Mouse (Mus musculus) erythroblast, adult 5-6 weeks (primary cell): ENCODE measurements around the gene Scn8a. TPM values are rescaled to one million over a fixed set of nuclear protein-coding genes. Genes with fewer than 3 reads are reported as not detected.

Experiments
- ATAC-seq: replicated peaks from 2 replicates; pipeline ENCODE4 v1.8.0; 2016; ENCODE audit warnings: moderate number of reproducible peaks, mild to moderate bottlenecking, moderate TSS enrichment, inconsistent platforms; ENCODE audit not compliant: poor library complexity, low FRiP score, severe bottlenecking
- total RNA-seq, 2 experiments: library from RNA; stranded (forward) in 1 of 2; stranded (reverse) in 1 of 2; fragments of 150-400 nt in 1 of 2; fragments of 200-764, 138-1000 nt in 1 of 2; gene quantifications; 2 replicates each; pipeline versions ENCODE4 v1.2.3 to v1.2.4; 2015 to 2017; ENCODE audit warnings: low replicate concordance in 2 of 2

Scn8a gene
- total RNA-seq, 2 experiments from 2014 or later = not detected

GRCm38 (mm10) chr15:100948383-100948782 is 78.7 kb downstream of the Scn8a start:
- ATAC-seq = no peak

DNA sequence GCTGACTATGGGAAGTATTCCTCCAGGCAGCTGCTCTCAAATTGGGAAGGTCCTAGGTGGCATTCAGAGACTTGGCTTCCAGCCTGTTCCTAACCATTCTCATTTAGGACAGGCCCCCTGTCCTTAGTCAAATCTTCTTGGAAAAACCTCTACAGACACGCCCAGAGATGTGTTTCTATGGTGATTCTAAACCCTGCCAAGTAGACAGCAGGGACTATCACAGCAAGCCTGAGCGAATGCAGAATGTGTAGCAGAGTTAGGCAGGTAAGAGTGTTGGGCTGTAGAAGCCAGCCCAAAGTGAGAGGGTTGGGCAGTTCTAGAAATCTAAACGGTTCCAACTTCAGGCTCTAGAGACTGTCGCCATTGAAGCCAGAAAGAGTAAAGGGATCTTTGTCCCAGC is 79.5 kb downstream of the Scn8a start:
- ATAC-seq = no peak

DNA sequence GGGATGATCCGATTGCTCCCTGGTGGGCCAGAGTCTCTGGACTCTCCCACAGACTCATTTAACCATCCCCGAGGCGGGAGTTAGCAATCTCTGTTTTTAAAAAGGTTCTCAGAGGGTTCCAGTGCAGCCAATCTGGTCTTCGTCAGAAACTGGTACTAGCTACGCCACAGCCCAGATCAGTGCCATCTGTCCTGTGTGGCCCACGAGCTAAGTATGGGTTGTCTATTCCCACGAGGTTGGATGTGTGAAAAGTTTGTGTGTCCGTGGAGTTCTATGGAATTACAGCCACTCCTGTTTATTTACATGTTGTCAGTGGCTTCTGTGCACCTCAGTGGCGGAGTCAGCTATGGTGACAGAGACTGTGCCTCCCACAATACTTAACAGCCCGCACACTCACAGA is 81.8 kb downstream of the Scn8a start:
- ATAC-seq = no peak

DNA sequence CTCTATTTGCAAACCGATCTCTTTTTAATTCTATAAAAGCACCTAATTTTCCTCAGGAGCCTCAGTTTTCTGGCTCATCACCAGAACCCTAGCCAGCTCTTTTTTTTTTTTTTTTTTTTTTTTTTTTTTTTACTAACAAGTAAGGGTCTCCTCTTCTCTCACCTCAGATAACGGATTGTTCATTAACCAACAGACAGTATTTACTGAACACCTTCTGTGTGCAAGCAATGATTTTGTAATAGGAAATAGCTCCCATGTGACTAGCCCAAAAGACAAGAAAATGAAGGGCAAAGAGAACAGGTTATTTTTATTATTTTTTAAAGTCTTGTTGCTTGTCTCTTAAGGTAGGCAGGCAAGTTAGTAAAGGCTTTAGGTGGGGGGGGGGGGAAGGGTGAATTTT is 82.6 kb downstream of the Scn8a start:
- ATAC-seq = no peak

GRCm38 (mm10) chr15:100952854-100953253 is 83.2 kb downstream of the Scn8a start:
- no peak for ATAC-seq

GRCm38 (mm10) chr15:100953955-100954354 is 84.3 kb downstream of the Scn8a start:
- no peak for ATAC-seq

DNA sequence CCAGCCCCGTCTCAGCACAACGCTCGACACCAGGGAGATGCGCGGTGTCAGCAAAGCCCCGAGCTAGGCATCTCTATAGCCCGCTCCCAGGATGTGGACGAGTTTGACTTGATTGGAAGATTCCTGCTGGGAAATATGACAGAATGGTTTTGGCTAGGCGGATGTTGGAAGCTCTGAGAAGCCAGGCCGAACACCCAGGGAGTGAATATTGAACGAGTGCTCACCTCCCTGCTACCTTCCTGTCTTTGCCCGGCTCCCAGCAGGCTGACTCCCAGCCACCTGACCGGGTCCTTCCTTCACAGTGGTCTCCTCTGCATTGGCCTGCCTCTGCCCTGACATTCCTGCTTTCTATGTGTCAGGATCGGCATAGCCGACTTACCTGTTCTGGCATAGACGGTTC is 85.1 kb downstream of the Scn8a start:
- no peak for ATAC-seq

DNA sequence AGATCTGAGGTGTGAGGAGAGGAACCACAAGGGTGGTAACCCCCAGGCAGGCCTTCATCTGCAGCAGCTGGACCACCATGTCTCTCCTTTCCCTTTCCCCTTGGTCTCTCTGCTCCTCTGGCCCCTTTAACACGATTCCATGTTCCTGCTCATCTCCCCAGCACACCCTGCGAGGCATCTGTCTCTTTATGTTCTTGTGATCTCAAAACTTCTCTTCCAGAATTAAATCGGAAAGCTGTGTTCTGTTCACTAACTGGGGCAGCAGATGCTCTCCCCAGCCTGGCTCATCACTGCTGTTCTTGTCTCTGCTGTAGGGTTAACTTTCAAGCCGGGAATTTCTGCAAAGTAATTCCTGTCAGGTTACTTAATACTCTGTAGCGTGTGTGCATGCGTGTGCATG is 91.3 kb downstream of the Scn8a start:
- no peak for ATAC-seq

- ATAC-seq = no peak
These were observed 91.9 kb downstream of the Scn8a start for GRCm38 (mm10) chr15:100961561-100961960.

DNA sequence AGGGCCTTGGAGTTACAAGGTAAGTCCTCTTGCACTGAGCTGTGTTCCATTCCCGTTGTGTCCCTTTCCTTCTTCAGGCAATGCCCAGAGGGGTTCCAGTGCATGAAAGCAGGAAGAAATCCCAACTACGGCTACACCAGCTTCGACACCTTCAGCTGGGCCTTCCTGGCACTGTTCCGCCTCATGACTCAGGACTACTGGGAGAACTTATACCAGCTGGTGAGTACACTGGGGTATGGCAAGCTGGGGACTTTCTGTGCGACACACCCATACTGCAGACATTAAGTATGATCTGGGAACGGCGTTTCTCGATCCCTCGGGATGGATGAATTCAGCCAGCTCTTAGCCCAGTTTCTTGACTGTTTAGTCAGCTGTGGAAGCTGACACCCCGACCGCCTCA is 101.8 kb downstream of the Scn8a start:
- ATAC-seq = no peak

GRCm38 (mm10) chr15:100972795-100973194 is 103.1 kb downstream of the Scn8a start:
- ATAC-seq = no peak

DNA sequence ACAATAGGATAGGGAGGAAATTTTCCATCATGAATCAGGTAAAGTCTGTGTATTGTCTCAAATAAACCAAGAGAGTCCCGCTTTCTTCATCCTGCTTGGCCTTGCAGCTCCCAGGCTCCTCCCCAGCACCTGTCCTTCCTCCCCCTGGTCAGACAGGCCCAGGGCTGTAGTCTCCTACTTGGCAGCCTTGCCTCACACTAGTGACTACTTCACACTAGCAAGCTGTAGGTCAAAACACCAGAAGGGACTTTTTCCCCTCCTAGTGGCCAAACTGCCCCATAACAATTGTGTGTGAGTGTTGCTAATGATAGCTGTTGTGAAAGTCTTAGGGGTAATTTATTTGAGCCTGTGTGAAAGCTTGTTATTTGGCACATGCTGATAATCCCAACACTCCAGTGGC is 105.0 kb downstream of the Scn8a start:
- ATAC-seq = no peak

GRCm38 (mm10) chr15:100983427-100984153 is 113.9 kb downstream of the Scn8a start:
- ATAC-seq = no peak

- no peak for ATAC-seq
These were observed 114.7 kb downstream of the Scn8a start for GRCm38 (mm10) chr15:100984154-100984893.

- ATAC-seq = no peak
These were observed 116.8 kb downstream of the Scn8a start for GRCm38 (mm10) chr15:100986479-100986878.

DNA sequence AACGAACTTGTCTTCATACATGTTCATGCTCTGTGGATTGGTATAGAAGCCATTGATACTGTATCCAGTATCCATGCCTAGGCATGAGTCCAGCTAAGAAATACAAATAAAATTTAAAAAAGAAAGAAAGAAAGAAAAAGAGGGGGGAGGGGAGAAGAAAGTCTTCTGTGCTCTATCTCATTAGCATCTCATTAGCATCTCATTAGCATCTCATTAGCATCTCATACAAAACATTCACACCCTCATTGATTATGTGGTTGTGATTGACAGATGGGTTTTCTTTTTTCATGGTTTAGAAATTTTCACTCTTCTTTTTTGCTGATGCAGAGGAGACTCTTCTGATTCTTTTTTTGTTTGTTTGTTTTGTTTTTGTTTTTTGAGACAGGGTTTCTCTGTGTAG is 117.4 kb downstream of the Scn8a start:
- no peak for ATAC-seq

DNA sequence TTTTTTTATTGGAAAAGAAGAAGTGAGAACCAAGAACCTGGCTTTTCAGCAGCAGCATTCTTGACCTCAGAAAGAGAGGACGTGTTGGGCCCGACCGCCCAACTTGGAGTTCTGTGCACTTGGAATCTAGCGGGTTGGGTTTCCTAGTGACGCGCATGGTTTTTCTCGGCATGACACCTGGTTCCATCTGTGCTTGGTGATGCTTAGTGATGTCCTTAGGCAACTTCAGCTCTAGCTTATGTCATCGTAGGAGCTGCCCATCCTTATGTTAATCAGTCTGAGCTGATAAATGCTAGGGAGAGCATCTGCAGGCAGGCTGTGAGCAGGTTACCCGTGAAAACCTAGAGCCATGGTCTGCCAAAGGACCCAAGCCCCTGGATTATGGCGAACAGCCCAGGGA is 120.6 kb downstream of the Scn8a start:
- no peak for ATAC-seq

DNA sequence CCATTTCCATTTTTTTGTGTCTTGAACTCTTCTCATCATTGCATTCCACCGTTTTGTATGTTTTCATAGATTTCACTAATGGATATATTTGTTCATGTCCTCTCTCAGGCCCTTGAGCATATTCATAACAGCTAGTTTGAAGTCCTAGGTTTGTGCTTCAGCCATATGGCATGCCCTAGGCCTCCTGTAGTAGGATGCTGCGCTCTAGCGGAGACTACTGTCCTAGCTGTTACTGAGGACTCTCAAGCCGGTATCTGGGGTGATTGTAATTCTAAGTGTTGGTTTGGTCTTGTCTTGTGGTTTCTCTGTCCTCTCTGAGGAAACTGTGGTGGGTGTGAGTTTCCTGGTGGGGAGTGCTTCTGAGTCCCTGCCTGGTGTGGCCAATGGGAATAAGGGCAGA is 127.4 kb downstream of the Scn8a start:
- no peak for ATAC-seq

GRCm38 (mm10) chr15:101001685-101002084 is 132.0 kb downstream of the Scn8a start:
- ATAC-seq = no peak

GRCm38 (mm10) chr15:101002466-101002865 is 132.8 kb downstream of the Scn8a start:
- ATAC-seq = no peak

GRCm38 (mm10) chr15:101004538-101004937 is 134.9 kb downstream of the Scn8a start:
- ATAC-seq = no peak
